Mouse (Mus musculus) skeletal muscle tissue, adult 2 months (tissue): Measurements from ENCODE around the gene Drd5.

ENCODE experiments used
- DNase-seq: peaks from one replicate; pipeline ENCODE4 v3.0.0-alpha.2; 2012; ENCODE audit warnings: low read depth, low spot score

The Drd5 gene

DNA sequence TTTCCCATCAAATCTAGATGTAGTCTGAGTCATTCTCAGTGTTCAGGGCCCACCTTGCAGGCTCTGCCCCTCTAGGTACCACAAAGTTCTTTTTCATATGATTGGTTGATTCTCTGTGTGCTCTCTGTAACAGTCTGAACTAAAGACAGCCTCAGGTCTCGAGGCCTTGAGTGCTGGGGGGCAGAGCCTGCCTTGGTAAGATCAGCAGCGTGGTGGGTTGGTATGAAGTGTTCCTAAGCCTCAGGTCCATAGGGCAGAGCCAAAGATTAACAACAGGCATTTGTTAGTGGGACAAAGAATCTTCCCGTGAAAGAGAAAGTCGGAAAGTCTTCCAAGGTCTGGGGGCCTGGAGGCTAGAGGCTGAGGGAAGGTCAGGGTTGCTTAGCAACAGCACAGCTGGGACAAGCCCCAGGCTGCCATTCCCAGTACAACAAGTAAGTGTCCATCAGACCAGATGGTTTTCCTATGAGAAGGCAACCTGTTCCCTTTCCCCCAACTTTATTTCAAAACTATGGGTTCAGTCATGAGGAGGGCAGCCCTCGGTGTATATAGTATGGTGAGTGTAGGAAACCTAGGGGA lies 31.3 kb downstream of the Drd5 start:
- DNase-seq = no peak

- no peak for DNase-seq
Measured at GRCm38 (mm10) chr5:38356927-38357326, 37.8 kb downstream of the Drd5 start.

- DNase-seq = no peak
Measured at GRCm38 (mm10) chr5:38359716-38360115, 40.5 kb downstream of the Drd5 start.

DNA sequence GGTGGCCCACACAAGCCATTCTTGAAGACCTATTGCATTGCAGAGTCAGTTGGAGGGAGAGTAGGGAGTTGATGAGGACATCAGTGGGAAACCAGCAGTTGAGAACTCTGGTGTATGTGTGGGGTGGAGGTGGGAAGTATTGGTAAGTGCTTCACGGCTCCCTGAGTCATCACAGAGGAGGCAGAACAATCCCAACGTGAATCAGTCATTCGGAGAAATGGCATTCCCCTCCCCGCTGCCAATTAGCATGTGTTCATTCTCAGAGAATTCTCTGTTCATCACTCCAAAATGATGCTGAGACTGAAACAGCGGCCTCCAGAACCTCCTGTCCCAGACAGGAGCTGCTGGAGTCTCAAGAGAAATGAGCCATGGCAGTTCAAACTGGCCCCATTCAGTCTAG lies 45.2 kb downstream of the Drd5 start:
- no peak for DNase-seq

- DNase-seq = no peak
Measured at GRCm38 (mm10) chr5:38365521-38365920, 46.4 kb downstream of the Drd5 start.

DNA sequence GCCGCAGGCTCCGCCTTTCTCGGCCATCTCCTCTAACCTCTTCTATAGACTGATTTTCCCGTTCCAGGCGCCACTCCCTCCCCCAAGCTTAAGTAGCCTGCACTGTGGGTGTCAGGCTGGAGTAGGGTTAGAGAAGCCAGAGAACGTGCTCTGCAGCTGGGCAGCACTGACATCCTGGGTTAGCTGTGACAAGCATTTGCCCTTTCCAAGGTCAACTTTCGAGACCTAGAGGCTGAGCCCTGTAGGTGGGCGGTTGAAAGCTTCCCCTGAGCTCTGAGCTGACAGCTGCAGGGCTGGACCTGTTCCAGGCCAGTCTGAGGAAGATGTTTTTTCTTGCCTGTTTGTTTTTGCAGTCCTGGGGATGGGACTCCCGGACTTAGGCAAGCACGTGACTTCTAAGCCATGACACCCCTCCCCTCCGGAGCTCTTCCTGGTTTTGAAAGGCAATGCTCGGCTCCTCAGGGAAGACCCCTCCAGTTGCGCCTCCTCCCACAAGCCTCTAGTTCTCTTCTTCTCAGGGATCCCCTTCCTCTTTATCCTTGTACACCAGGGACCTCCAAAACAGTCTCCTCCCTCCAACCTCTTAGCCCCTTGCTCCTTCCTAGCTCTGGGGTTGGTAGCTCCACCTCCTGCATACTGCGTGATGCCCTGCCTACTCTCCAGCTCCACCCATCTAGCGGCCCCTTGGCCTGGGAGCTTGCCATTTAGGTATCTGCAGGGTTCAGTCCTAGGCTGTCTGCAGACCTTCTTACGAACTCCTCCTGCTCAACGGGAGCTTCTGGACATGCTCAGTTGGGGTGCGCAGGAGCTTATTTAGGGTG lies 47.7 kb downstream of the Drd5 start:
- peak; percentile 15 for DNase-seq

GRCm38 (mm10) chr5:38371308-38371707 lies 52.1 kb downstream of the Drd5 start:
- no peak for DNase-seq
